Mouse (Mus musculus): ENCODE results near the gene 1700067K01Rik. TPM values are rescaled to one million over a fixed set of nuclear protein-coding genes. Genes with fewer than 3 reads are reported as not detected.

The 1700067K01Rik gene
- polyA plus RNA-seq, 1 experiment from 2014 or later, result 0.68 TPM

GRCm38 (mm10) chr8:83994030-83994429, 7.3 kb upstream of the 1700067K01Rik start:
- peaks cover 60% of the 10 kb centered on the region for H3K36me3 ChIP-seq
- no peak for DNase-seq (ENCODE audit: low spot score)
- no peak overlapping the region for H3K27ac ChIP-seq (replicated peaks)
- no peaks in the 10 kb centered on the region for H3K9me3 ChIP-seq (replicated peaks)
- H3K4me1 ChIP-seq, result peaks cover 21% of the 10 kb centered on the region
- WGBS, result 92% methylated on average over 3 of the region's 3 CpGs
- H3K27me3 ChIP-seq (ENCODE audit: low read depth, poor library complexity, severe bottlenecking), result peaks cover 14% of the 10 kb centered on the region
- H3K4me3 ChIP-seq, result no peak overlapping the region

- Histone ChIP-seq H3K9me3 (replicated peaks) (no peaks in the 10 kb centered on the region), H3K27me3 (ENCODE audit: low read depth, poor library complexity, severe bottlenecking) (peaks cover 34% of the 10 kb centered on the region), H3K4me3 (peak overlapping the region; percentile 87), H3K36me3 (peaks cover 60% of the 10 kb centered on the region), H3K27ac (replicated peaks) (peak overlapping the region; percentile 94), H3K4me1 (peaks cover 32% of the 10 kb centered on the region)
- DNase-seq (ENCODE audit: low spot score), result peak; percentile 26
- WGBS, result 10% methylated on average over 12 of the region's 12 CpGs
These were observed 5.3 kb upstream of the 1700067K01Rik start for GRCm38 (mm10) chr8:83995973-83996372.

DNA sequence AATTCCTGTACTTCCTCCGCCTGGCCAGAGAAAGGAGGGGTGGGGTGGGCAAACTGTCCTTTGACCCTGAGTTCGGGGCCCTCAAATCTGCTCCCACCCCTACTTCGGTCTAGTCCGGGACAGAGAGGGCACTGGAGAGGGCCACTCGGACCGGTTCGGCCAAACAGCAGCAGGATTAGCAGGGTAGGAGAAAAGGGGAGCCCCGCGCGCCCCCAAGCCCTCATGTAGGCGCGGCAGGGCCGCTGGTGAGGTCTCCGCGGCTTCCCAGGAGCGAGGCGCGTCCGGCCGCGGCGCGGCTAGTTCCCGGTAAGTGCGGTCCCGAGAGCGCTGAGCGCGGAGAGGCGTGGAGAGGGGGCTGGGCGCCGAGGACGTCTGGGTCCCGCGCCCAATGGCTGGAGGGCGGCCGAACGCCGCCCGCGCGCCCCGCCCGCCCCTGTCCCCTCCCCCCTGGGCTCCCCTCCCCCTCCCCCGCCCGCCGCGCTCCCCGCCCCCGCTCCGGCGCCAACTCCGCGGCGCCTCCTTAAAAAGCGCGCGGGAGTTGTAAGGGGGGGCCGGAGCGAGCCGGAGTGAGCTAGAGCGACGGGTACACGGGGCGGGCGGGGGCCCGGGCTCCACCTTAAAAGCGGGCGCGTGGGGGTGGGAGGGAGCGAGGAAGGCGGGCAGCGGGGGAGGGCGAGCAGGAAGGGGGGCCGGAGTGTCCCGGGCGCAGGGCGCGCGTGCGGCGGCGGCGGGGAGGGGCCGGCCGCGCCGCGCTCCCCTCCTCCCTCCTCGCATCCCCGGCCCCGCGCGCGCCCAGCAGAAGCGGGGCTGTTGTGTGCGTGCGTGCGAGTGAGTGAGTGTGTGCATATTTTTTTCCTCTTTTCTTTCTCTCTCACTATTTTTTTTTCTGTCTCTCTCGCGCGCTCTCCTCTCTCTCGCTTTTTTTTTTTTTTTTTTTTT, 4.5 kb upstream of the 1700067K01Rik start:
- peak overlapping the region; percentile 94 for H3K27ac ChIP-seq (replicated peaks)
- H3K4me1 ChIP-seq, result peaks cover 41% of the 10 kb centered on the region
- WGBS, result under 1% methylated on average over 65 of the region's 103 CpGs
- H3K9me3 ChIP-seq (replicated peaks), result no peaks in the 10 kb centered on the region
- H3K4me3 ChIP-seq, result peak overlapping the region; percentile 87
- H3K27me3 ChIP-seq (ENCODE audit: low read depth, poor library complexity, severe bottlenecking), result peaks cover 42% of the 10 kb centered on the region
- peaks cover 60% of the 10 kb centered on the region for H3K36me3 ChIP-seq
- DNase-seq (ENCODE audit: low spot score), result peak; percentile 89

DNA sequence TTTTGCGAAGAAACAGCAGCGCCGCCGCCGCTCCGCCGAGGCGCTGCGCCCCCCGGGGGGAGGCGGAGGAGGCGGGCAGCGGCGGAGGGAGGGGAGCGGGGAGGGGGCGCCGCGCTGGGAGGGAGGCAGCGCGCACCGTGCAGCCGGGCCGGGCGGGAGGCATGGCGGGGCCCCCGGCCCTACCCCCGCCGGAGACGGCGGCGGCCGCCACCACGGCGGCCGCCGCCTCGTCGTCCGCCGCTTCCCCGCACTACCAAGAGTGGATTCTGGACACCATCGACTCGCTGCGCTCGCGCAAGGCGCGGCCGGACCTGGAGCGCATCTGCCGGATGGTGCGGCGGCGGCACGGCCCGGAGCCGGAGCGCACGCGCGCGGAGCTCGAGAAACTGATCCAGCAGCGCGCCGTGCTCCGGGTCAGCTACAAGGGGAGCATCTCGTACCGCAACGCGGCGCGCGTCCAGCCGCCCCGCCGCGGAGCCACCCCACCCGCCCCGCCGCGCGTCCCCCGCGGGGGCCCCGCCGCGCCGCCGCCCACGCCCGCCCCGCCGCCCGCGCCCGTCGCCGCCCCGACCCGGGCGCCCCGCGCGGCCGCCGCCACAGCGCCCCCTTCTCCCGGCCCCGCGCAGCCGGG, 3.7 kb upstream of the 1700067K01Rik start, which contains the start of gene Samd1:
Gene Samd1, plus strand, starts transcription at position 162 of the 631 bp plus-strand sequence.
- H3K4me1 ChIP-seq, result peaks cover 41% of the 10 kb centered on the region
- DNase-seq (ENCODE audit: low spot score), result peak; percentile 68
- peak within 1 kb of the TSS; percentile 87 for H3K4me3 ChIP-seq
- 11% methylated on average over 101 of the region's 112 CpGs for whole genome bisulfite sequencing
- peaks cover 50% of the 10 kb centered on the region for H3K27me3 ChIP-seq (ENCODE audit: low read depth, poor library complexity, severe bottlenecking)
- peaks cover 57% of the 10 kb centered on the region for H3K36me3 ChIP-seq
- H3K27ac ChIP-seq (replicated peaks), result peak within 1 kb of the TSS; percentile 94
- H3K9me3 ChIP-seq (replicated peaks), result no peaks in the 10 kb centered on the region

- no peaks in the 10 kb centered on the region for H3K9me3 ChIP-seq (replicated peaks)
- peak; percentile 73 for DNase-seq (ENCODE audit: low spot score)
- H3K27me3 ChIP-seq (ENCODE audit: low read depth, poor library complexity, severe bottlenecking), result peaks cover 58% of the 10 kb centered on the region
- peaks cover 49% of the 10 kb centered on the region for H3K4me1 ChIP-seq
- H3K27ac ChIP-seq (replicated peaks), result peak overlapping the region; percentile 83
- peaks cover 50% of the 10 kb centered on the region for H3K36me3 ChIP-seq
- 10% methylated on average over 92 of the region's 92 CpGs for WGBS
- peak overlapping the region; percentile 87 for H3K4me3 ChIP-seq
These were observed 2.9 kb upstream of the 1700067K01Rik start for GRCm38 (mm10) chr8:83998231-83999056.

- no peak for DNase-seq (ENCODE audit: low spot score)
- Histone ChIP-seq H3K36me3 (peaks cover 44% of the 10 kb centered on the region), H3K9me3 (replicated peaks) (no peaks in the 10 kb centered on the region), H3K4me3 (peak overlapping the region; percentile 87), H3K4me1 (peaks cover 57% of the 10 kb centered on the region), H3K27me3 (ENCODE audit: low read depth, poor library complexity, severe bottlenecking) (peaks cover 66% of the 10 kb centered on the region), H3K27ac (replicated peaks) (peak overlapping the region; percentile 83; the same call in 1 of the 2 replicates)
- 71% methylated on average over 16 of the region's 16 CpGs for WGBS
These were observed 2.1 kb upstream of the 1700067K01Rik start for GRCm38 (mm10) chr8:83999057-83999705.

DNA sequence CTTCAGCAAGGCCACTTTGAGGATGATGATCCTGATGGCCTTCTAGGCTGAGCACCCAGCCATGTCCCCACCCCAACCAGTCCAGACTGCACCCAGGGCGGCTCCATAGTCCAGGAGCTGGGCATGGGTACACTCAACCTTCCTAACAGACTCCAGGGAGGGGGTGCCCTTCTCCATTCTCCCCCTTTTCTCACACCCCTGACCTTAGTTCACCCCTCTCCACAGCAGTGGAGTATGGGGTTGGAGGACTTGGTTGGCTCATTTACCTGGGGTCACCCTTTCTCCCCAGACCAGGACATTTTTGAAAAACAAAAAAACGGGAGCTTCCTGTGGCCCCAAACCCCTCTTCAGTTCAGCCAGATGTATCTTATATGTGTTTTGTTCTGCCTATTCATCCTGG, 1.5 kb upstream of the 1700067K01Rik start:
- Histone ChIP-seq H3K27ac (replicated peaks) (no peak overlapping the region), H3K4me1 (peaks cover 62% of the 10 kb centered on the region), H3K9me3 (replicated peaks) (no peaks in the 10 kb centered on the region), H3K27me3 (ENCODE audit: low read depth, poor library complexity, severe bottlenecking) (peaks cover 65% of the 10 kb centered on the region), H3K4me3 (peak overlapping the region; percentile 87; the same call in 1 of the 2 replicates), H3K36me3 (peaks cover 37% of the 10 kb centered on the region)
- 89% methylated on average over 2 of the region's 2 CpGs for WGBS
- DNase-seq (ENCODE audit: low spot score), result no peak

- H3K9me3 ChIP-seq (replicated peaks), result no peaks in the 10 kb centered on the region
- H3K4me1 ChIP-seq, result peaks cover 52% of the 10 kb centered on the region
- peaks cover 57% of the 10 kb centered on the region for H3K27me3 ChIP-seq (ENCODE audit: low read depth, poor library complexity, severe bottlenecking)
- no peak for DNase-seq (ENCODE audit: low spot score)
- H3K36me3 ChIP-seq, result peaks cover 33% of the 10 kb centered on the region
- H3K27ac ChIP-seq (replicated peaks), result no peak overlapping the region
- WGBS, result 53% methylated on average over 12 of the region's 12 CpGs
- H3K4me3 ChIP-seq, result peak overlapping the region; percentile 24; the same call in 1 of the 2 replicates
These were observed 1.8 kb downstream of the 1700067K01Rik start for GRCm38 (mm10) chr8:84002957-84003611.

GRCm38 (mm10) chr8:84003612-84004246, 2.4 kb downstream of the 1700067K01Rik start:
- Histone ChIP-seq H3K4me3 (peak overlapping the region; percentile 70), H3K27me3 (ENCODE audit: low read depth, poor library complexity, severe bottlenecking) (peaks cover 57% of the 10 kb centered on the region)
- WGBS, result 79% methylated on average over 6 of the region's 6 CpGs

DNA sequence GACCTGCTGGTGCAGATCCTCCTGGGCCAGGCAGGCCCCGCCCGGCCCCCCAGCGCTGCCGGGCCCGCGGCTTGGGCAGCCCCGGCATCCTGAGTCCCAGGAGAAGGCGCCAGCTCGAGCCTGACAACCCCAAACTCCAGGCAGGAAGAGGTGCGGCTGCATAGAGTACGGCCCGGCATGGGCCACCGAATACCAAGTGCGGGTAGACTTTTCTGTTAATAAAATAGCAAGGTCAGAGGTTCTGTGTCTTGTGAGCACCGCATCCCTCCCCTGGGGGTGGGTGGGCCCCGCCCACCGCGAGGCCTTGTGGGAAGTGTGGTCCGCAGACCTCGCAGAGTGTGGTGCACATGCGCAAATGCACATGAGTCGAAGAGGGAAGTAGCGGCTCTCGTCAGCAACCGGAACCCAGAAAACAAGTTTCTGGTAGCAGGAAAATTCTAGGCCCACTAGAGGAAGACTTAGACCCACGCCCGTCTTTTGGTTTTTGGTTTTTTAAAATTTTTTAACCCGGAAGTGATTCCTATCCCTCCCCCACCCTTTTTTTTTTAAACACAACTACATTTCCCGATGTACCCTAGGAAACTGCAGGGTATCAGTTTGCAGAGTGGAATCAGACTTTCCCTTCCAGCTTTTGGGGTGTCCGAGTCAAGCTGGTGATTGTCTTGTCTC, 3.4 kb downstream of the 1700067K01Rik start:
- DNase-seq (ENCODE audit: low spot score), result peak; percentile 90
- peak overlapping the region; percentile 83 for H3K27ac ChIP-seq (replicated peaks)
- peaks cover 26% of the 10 kb centered on the region for H3K36me3 ChIP-seq
- no peaks in the 10 kb centered on the region for H3K9me3 ChIP-seq (replicated peaks)
- H3K27me3 ChIP-seq (ENCODE audit: low read depth, poor library complexity, severe bottlenecking), result peaks cover 51% of the 10 kb centered on the region
- WGBS, result 1% methylated on average over 30 of the region's 30 CpGs
- H3K4me3 ChIP-seq, result peak overlapping the region; percentile 70
- H3K4me1 ChIP-seq, result peaks cover 40% of the 10 kb centered on the region

More at GRCm38 (mm10) chr8:84003612-84004246, 2.4 kb downstream of the 1700067K01Rik start:
- DNase-seq (ENCODE audit: low spot score), result no peak
- Histone ChIP-seq H3K9me3 (replicated peaks) (no peaks in the 10 kb centered on the region), H3K36me3 (peaks cover 33% of the 10 kb centered on the region), H3K4me1 (peaks cover 48% of the 10 kb centered on the region), H3K27ac (replicated peaks) (peak overlapping the region; percentile 83; the same call in 1 of the 2 replicates)

Measured in midbrain, embryonic 10.5 days (tissue).